Mouse (Mus musculus) limb, embryonic 14.5 days (tissue): Measurements from ENCODE around the gene Arhgap44. TPM values are rescaled to one million over a fixed set of nuclear protein-coding genes. Genes with fewer than 3 reads are reported as not detected.

Source experiments
- ATAC-seq: fragments of 200-750 bp; cut with Nextera tagmentation; 2 replicates; pipeline ENCODE4 v1.8.0; 2017; ENCODE audit warnings: low read depth, moderate number of reproducible peaks, moderate TSS enrichment; ENCODE audit not compliant: low FRiP score
- DNase-seq: peaks from one replicate; pipeline ENCODE4 v3.0.0-alpha.2; 2015; ENCODE audit warnings: low spot score
- H3K27ac ChIP-seq: fragments of 300-500 bp; sonication (generic); replicated peaks from 2 replicates; pipeline ENCODE4 v1.5.1; 2014; ENCODE audit warnings: low read depth, mild to moderate bottlenecking, low read length, moderate library complexity, mixed read lengths
- H3K27me3 ChIP-seq: fragments of 300-500 bp; sonication (generic); 2 replicates; pipeline ENCODE4 v1.6.1; 2014; ENCODE audit warnings: low read length, mixed read lengths; ENCODE audit not compliant: control insufficient read depth, insufficient read depth
- H3K36me3 ChIP-seq: fragments of 300-500 bp; sonication (generic); 2 replicates; pipeline ENCODE4 v1.6.1; 2014; ENCODE audit warnings: mild to moderate bottlenecking, low read length, moderate library complexity, mixed read lengths; ENCODE audit not compliant: control insufficient read depth, insufficient read depth
- H3K4me1 ChIP-seq: fragments of 300-500 bp; sonication (generic); 2 replicates; pipeline ENCODE4 v1.6.1; 2014; ENCODE audit warnings: antibody characterized with exemption, low read length, mixed read lengths; ENCODE audit not compliant: control insufficient read depth, insufficient read depth
- H3K4me2 ChIP-seq: fragments of 300-500 bp; sonication (generic); replicated peaks from 2 replicates; pipeline ENCODE4 v1.6.1; 2014; ENCODE audit warnings: low read depth, mild to moderate bottlenecking, low read length, moderate library complexity; ENCODE audit not compliant: severe bottlenecking
- H3K4me3 ChIP-seq: fragments of 300-500 bp; sonication (generic); replicated peaks from 2 replicates; pipeline ENCODE4 v1.5.1; 2014; ENCODE audit warnings: low read length
- H3K9ac ChIP-seq: fragments of 300-500 bp; sonication (generic); 2 replicates; pipeline ENCODE4 v1.6.1; 2014; ENCODE audit warnings: mild to moderate bottlenecking, low read depth, low read length, moderate library complexity; ENCODE audit not compliant: severe bottlenecking
- H3K9me3 ChIP-seq: fragments of 300-500 bp; sonication (generic); 2 replicates; pipeline ENCODE4 v1.6.1; 2016; ENCODE audit warnings: low read length; ENCODE audit not compliant: control insufficient read depth
- POLR2A ChIP-seq: fragments of 200-500 bp; IDR thresholded peaks from 2 replicates; pipeline ENCODE4 v1.8.0; 2012; ENCODE audit warnings: inconsistent platforms, mild to moderate bottlenecking, moderate library complexity, borderline replicate concordance; ENCODE audit not compliant: insufficient read depth, insufficient read length; ENCODE audit errors: extremely low read depth
- WGBS: fragments of 180-500 bp; shearing (Covaris S2); extraction: QIAGEN DNeasy Blood & Tissue Kit; methylation state at CpG from one replicate; pipeline ENCODE4 v1.1.7; 2014; 5-methylcytosine and 5-hydroxymethylcytosine counted together
- polyA plus RNA-seq, 2 experiments: library from polyadenylated mRNA; depleted of rRNA in 1 of 2; stranded (reverse) in 1 of 2; unstranded in 1 of 2; fragments of >200 nt; fragmentation: Nextera tagmentation in 1 of 2; extraction: Ambion mirVana in 1 of 2; gene quantifications; 2 replicates each; pipeline versions ENCODE4 v1.2.1 to v1.2.3; 2012 to 2014

Arhgap44 gene
- polyA plus RNA-seq, 2 experiments, result 5.0 to 6.2 TPM

DNA sequence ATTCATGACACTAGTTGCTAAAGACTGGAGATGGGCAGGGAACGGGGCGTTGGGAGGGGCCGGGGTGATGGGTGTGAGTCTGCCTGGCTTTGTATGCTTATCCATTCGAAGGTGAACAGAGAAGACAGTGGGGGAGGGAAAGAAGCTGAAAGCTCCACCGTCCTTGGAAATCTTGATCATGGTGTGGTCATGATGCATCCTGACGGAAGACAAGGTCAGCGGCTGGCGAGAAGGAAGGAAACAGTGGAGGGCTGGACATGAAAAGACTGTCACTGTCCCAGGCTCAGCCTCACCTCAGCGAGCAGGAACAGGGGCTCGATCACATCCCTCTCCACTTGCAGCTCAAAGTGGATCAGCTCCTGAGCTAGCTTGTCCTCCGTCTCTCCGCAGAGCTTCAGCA, 103.2 kb downstream of the Arhgap44 start:
- Histone ChIP-seq H3K4me1 (no peaks in the 10 kb centered on the region), H3K4me2 (no peak overlapping the region), H3K4me3 (no peak overlapping the region), H3K36me3 (no peaks in the 10 kb centered on the region), H3K27me3 (no peaks in the 10 kb centered on the region), H3K27ac (no peak overlapping the region), H3K9ac (no peak overlapping the region), H3K9me3 (no peaks in the 10 kb centered on the region)
- WGBS, result 94% methylated on average over 11 of the region's 12 CpGs
- TF ChIP-seq POLR2A, result no peak
- ATAC-seq (no peak), DNase-seq (no peak)

DNA sequence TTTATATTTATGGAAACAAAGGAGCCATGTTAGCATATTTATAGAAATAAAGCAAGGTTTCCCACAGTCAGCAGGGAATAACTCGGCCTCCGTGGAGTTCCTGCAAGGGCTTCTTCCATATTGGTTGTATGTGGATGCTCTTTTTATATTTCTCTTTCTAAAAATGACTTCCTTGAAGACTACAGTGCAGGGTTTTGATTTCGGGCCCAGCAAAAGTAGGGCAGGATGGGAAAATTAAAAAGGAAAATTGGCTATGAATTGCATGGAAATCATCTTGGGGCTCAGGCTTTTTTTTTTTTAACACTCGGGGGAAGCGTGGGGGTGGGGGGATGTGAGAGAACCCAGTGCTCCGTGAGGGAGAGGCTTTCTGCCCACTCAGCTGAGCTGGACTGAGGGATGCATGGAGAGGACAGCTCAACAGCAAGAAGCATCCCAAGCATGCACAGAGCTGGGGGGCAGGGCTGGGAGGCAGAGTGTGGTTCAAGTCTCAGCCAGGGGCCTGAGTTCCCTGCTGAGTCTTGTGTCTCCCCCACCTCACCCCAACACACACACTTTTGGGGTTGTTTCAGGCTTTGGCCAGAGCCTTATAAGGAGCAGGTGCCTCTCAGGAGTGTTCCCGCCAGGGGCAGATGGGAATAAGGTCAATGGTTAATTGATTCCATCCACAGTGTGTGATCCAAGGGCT, 104.4 kb downstream of the Arhgap44 start:
- Histone ChIP-seq H3K27ac (no peak overlapping the region), H3K4me2 (no peak overlapping the region), H3K27me3 (no peaks in the 10 kb centered on the region), H3K9me3 (no peaks in the 10 kb centered on the region), H3K36me3 (no peaks in the 10 kb centered on the region), H3K9ac (no peak overlapping the region), H3K4me1 (no peaks in the 10 kb centered on the region), H3K4me3 (no peak overlapping the region)
- DNase-seq (no peak), ATAC-seq (no peak; the same call in 1 of the 2 replicates)
- TF ChIP-seq POLR2A, result no peak
- 63% methylated on average over 7 of the region's 7 CpGs for WGBS

- no peak for DNase-seq
- Histone ChIP-seq H3K27me3 (no peaks in the 10 kb centered on the region), H3K4me3 (no peak overlapping the region), H3K9me3 (no peaks in the 10 kb centered on the region), H3K4me2 (no peak overlapping the region), H3K27ac (no peak overlapping the region), H3K9ac (no peak overlapping the region), H3K4me1 (no peaks in the 10 kb centered on the region), H3K36me3 (no peaks in the 10 kb centered on the region)
- TF ChIP-seq POLR2A, result no peak
- ATAC-seq, result no peak
- WGBS, result 77% methylated on average over 7 of the region's 7 CpGs
These were observed 107.2 kb downstream of the Arhgap44 start for GRCm38 (mm10) chr11:65055596-65055995.

GRCm38 (mm10) chr11:65054216-65054615, 108.5 kb downstream of the Arhgap44 start:
- no peak overlapping the region for H3K9ac ChIP-seq
- H3K27me3 ChIP-seq, result no peaks in the 10 kb centered on the region
- H3K9me3 ChIP-seq, result no peaks in the 10 kb centered on the region
- ATAC-seq (no peak), DNase-seq (no peak)
- H3K27ac ChIP-seq, result no peak overlapping the region
- TF ChIP-seq POLR2A, result no peak
- H3K4me1 ChIP-seq, result peaks cover 6% of the 10 kb centered on the region
- no peak overlapping the region for H3K4me3 ChIP-seq
- WGBS, result 74% methylated on average over 5 of the region's 5 CpGs
- H3K36me3 ChIP-seq, result no peaks in the 10 kb centered on the region
- H3K4me2 ChIP-seq, result no peak overlapping the region

- Histone ChIP-seq H3K4me2 (no peak overlapping the region), H3K27ac (no peak overlapping the region), H3K4me1 (peaks cover 6% of the 10 kb centered on the region), H3K4me3 (no peak overlapping the region), H3K9ac (no peak overlapping the region), H3K36me3 (no peaks in the 10 kb centered on the region), H3K9me3 (no peaks in the 10 kb centered on the region), H3K27me3 (no peaks in the 10 kb centered on the region)
- ATAC-seq (no peak), DNase-seq (no peak)
- WGBS, result 90% methylated on average over 5 of the region's 5 CpGs
- no peak for TF ChIP-seq POLR2A
These were observed 111.9 kb downstream of the Arhgap44 start for GRCm38 (mm10) chr11:65050819-65051218.
